Mouse (Mus musculus): Measurements from ENCODE around the gene Adcy4. TPM values are rescaled to one million over a fixed set of nuclear protein-coding genes. Genes with fewer than 3 reads are reported as not detected.

The Adcy4 gene
- polyA plus RNA-seq (2012; rRNA removed): 7.3 and 12.7 TPM in 2 replicates

GRCm38 (mm10) chr14:55783958-55784235 lies at the start of gene Adcy4:
Adcy4 (minus strand) TSS chr14:55784095.

DNA sequence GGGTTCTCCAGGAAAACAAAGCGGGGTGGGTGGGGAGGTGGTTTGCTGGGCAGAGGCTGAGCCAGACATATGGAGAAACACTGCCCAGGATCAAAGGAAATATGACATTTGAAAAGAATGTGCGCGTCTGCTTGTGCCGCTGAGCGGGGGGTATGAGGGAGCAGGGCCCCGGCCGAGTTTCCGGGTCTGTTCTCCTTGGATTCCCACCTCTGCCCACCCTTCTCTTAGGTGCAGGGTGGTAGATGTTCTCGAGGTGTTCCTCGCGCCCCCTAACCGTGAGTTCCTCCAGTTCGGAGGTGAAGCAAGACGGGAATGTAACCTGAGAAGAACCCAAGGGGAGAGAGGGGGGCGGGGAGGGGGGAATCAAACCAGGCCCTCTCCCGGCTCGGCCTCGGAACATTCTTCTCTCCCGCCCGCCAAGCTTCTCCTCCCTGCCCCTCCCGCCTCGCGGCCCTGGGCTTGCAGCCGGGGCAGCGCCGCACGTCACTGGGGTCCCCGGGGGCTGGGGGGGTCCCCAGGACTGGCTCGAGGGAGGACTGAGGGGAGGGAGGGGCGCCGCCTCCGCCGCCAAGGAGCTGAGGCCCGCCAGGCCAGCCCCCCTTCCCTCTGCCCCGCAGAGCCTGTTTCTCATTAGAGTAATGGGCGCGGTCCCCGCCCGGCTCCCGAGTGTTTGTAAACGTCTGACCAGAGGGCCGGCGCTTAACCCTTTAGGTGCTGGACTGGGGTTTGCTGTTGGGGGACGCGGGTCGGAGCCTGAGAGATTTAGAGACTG lies 39.3 kb upstream of the Adcy4 start, which contains the start of gene Nfatc4:
Gene Nfatc4, plus strand, starts transcription at position 154 of the 772 bp plus-strand sequence.

GRCm38 (mm10) chr14:55788256-55789050 lies 4.6 kb upstream of the Adcy4 start, which contains the start of gene Ripk3:
Ripk3 (minus strand) TSS chr14:55788865.

GRCm38 (mm10) chr14:55765696-55766095 lies 18.2 kb downstream of the Adcy4 start, which contains the start of gene Ltb4r1:
Ltb4r1 (plus strand) TSS chr14:55765962.

DNA sequence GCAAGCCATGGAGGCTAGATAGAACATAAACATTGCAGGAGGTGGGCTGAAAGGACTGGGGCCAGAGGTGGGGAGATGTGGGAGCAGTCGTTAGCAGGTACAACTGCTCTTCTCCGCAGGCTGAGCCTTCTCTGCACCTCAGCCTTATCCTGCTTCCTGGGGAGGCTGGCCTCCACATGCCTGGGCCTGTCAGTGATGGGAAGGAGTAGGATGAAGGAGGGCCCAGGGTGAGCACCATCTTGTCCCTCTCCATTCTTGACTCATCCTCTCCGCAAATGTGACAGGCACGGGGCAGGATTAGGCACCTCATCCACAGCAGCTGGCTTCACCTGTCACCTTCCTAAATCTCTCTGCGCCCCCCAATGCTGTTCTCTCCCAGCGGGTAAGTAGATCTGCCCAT lies 22.7 kb downstream of the Adcy4 start, which contains the start of gene Ltb4r2:
Gene Ltb4r2, plus strand, starts transcription at position 266 of the 400 bp plus-strand sequence.

DNA sequence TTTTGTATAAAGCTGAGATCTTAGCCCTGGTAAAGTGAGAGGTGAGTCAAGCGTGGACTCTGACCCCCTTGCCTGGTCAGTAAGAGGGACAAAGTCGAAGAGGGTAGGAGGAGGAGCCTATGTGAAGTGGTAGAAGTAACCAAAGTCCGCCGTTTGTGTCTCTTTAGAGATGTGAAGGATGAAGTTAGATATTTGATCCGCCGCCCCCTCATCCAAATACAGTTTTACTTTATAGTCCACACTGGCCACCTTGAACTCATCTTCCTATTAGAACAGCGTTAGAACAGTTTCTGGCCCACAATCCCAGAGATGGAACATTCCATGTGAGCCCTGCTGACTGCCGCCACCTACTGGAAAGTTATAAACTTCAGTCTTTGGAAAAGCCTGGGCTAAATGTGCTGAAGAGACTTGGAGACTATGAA lies 25.5 kb downstream of the Adcy4 start, which contains the start of gene Cideb:
Gene Cideb, minus strand, starts transcription at position 96 of the 422 bp plus-strand sequence.

DNA sequence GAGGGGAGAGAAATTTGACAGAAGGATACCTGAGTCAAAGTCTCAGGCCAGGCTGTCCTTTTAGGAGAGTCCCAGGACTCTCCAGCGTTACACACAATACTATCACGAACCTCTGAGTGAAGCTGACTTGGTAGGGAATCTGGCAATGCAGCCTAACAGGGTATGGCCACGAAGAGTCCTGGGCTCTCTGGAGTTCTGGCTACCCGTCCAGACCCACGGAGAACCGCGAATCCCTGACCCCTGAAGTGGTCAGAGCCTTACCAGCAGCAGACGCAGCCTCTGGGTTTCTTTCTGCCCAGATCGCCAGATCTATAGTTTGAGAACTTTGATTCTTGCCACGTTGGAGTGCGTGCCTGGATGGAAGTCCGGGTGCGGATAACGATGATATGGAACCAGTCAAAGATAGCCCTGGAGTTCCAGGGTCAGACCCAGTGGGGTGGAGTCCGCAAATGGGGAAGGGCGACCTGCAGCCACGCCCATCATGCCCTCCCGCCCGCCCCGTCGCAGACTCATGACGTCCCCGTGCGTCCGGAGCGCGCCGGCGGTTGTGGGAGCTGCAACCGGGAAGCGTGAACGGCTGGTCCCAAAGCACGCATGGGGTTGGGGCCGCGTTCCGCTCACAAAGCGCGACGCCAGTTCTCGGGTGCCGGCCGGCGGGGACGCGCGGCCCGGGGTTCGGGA lies 38.6 kb downstream of the Adcy4 start, which contains the start of the genes Dhrs1 and Nop9:
Gene Dhrs1, minus strand, starts transcription at position 511 of the 681 bp plus-strand sequence.
Gene Nop9, plus strand, starts transcription at position 514 of the 681 bp plus-strand sequence.

GRCm38 (mm10) chr14:55721700-55722437 lies 62.0 kb downstream of the Adcy4 start, which contains the start of gene Rabggta:
Rabggta (minus strand) TSS chr14:55722263.

Other genes with a start within 250 kb of the Adcy4 start
- gene Pck2, start 243.8 kb downstream of the Adcy4 start, polyA plus RNA-seq (2012; rRNA removed): 45.8 and 47.0 TPM in 2 replicates
- gene Dcaf11, start 224.1 kb downstream of the Adcy4 start, polyA plus RNA-seq (2012; rRNA removed): 132 and 151 TPM in 2 replicates
- 0.83 TPM in 1 of 2 replicates, not detected in the other for gene A730061H03Rik, start 223.7 kb downstream of the Adcy4 start, polyA plus RNA-seq (2012; rRNA removed)
- 0.16 and 0.64 TPM in 2 replicates for gene Fitm1, start 208.5 kb downstream of the Adcy4 start, polyA plus RNA-seq (2012; rRNA removed)
- 60.5 and 62.2 TPM in 2 replicates for gene Psme1, start 206.0 kb downstream of the Adcy4 start, polyA plus RNA-seq (2012; rRNA removed)
- 14.9 and 15.9 TPM in 2 replicates for gene Emc9, start 198.8 kb downstream of the Adcy4 start, polyA plus RNA-seq (2012; rRNA removed)
- gene Psme2, start 193.0 kb downstream of the Adcy4 start, polyA plus RNA-seq (2012; rRNA removed): 67.0 and 77.2 TPM in 2 replicates
- gene Rnf31, start 192.4 kb downstream of the Adcy4 start, polyA plus RNA-seq (2012; rRNA removed): 42.8 and 44.3 TPM in 2 replicates
- 50.4 and 62.3 TPM in 2 replicates for gene Irf9, start 180.5 kb downstream of the Adcy4 start, polyA plus RNA-seq (2012; rRNA removed)
- 0.84 and 4.8 TPM in 2 replicates for gene Rec8, start 166.1 kb downstream of the Adcy4 start, polyA plus RNA-seq (2012; rRNA removed)
- gene Ipo4, start 148.1 kb downstream of the Adcy4 start, polyA plus RNA-seq (2012; rRNA removed): 57.2 and 66.6 TPM in 2 replicates
- gene Gm49378, start 146.2 kb downstream of the Adcy4 start, polyA plus RNA-seq (2012; rRNA removed): 8.0 and 15.1 TPM in 2 replicates
- gene Tm9sf1, start 140.3 kb downstream of the Adcy4 start, polyA plus RNA-seq (2012; rRNA removed): 125 and 156 TPM in 2 replicates
- gene Tssk4, start 133.9 kb downstream of the Adcy4 start, polyA plus RNA-seq (2012; rRNA removed): 3.1 and 3.2 TPM in 2 replicates
- 31.8 and 34.4 TPM in 2 replicates for gene Mdp1, start 123.6 kb downstream of the Adcy4 start, polyA plus RNA-seq (2012; rRNA removed)
- 9.8 and 10.0 TPM in 2 replicates for gene Gmpr2, start 112.2 kb downstream of the Adcy4 start, polyA plus RNA-seq (2012; rRNA removed)
- 171 and 229 TPM in 2 replicates for gene Nedd8, start 112.0 kb downstream of the Adcy4 start, polyA plus RNA-seq (2012; rRNA removed)
- 9.6 and 11.9 TPM in 2 replicates for gene Tinf2, start 102.3 kb downstream of the Adcy4 start, polyA plus RNA-seq (2012; rRNA removed)
- 0.56 and 0.90 TPM in 2 replicates for gene Tgm1, start 70.2 kb downstream of the Adcy4 start, polyA plus RNA-seq (2012; rRNA removed)
- gene Rabggta, start 61.8 kb downstream of the Adcy4 start, polyA plus RNA-seq (2012; rRNA removed): 46.1 and 50.9 TPM in 2 replicates
- 60.1 and 67.8 TPM in 2 replicates for gene Dhrs1, start 38.4 kb downstream of the Adcy4 start, polyA plus RNA-seq (2012; rRNA removed)
- 10.2 and 12.2 TPM in 2 replicates for gene Nop9, start 38.4 kb downstream of the Adcy4 start, polyA plus RNA-seq (2012; rRNA removed)
- 78.1 and 83.2 TPM in 2 replicates for gene Cideb, start 25.6 kb downstream of the Adcy4 start, polyA plus RNA-seq (2012; rRNA removed)
- 1.9 and 2.0 TPM in 2 replicates for gene Ltb4r2, start 22.7 kb downstream of the Adcy4 start, polyA plus RNA-seq (2012; rRNA removed)
- 1.5 and 2.1 TPM in 2 replicates for gene Ltb4r1, start 18.1 kb downstream of the Adcy4 start, polyA plus RNA-seq (2012; rRNA removed)
- 29.1 and 36.1 TPM in 2 replicates for gene Ripk3, start 4.8 kb upstream of the Adcy4 start, polyA plus RNA-seq (2012; rRNA removed)
- 20.1 and 23.7 TPM in 2 replicates for gene Nfatc4, start 39.0 kb upstream of the Adcy4 start, polyA plus RNA-seq (2012; rRNA removed)
- 4.1 and 4.5 TPM in 2 replicates for gene Nynrin, start 69.9 kb upstream of the Adcy4 start, polyA plus RNA-seq (2012; rRNA removed)
- gene Cbln3, start 100.3 kb upstream of the Adcy4 start, polyA plus RNA-seq (2012; rRNA removed): 2.8 TPM in 2 replicates
- 44.3 and 49.9 TPM in 2 replicates for gene Khnyn, start 100.9 kb upstream of the Adcy4 start, polyA plus RNA-seq (2012; rRNA removed)
- 36.9 and 38.3 TPM in 2 replicates for gene Sdr39u1, start 116.2 kb upstream of the Adcy4 start, polyA plus RNA-seq (2012; rRNA removed)
- gene Cma1, start 160.6 kb upstream of the Adcy4 start, polyA plus RNA-seq (2012; rRNA removed): 0.52 and 0.98 TPM in 2 replicates
- not detected in 2 replicates for gene Cma2, start 166.9 kb upstream of the Adcy4 start, polyA plus RNA-seq (2012; rRNA removed)
- gene Mcpt1, start 233.9 kb upstream of the Adcy4 start, polyA plus RNA-seq (2012; rRNA removed): 0.27 and 1.2 TPM in 2 replicates
- not detected in 2 replicates for gene Mcpt9, start 246.4 kb upstream of the Adcy4 start, polyA plus RNA-seq (2012; rRNA removed)